Mouse (Mus musculus) ES-E14 (cell line): Measurements from ENCODE around the gene Tmem14c.

Experiments
- ZC3H11A ChIP-seq: IDR thresholded peaks from 2 replicates; pipeline ENCODE4 v1.6.1; 2012; ENCODE audit warnings: low read depth, mild to moderate bottlenecking, inconsistent platforms, low read length, borderline replicate concordance
- ZNF384 ChIP-seq: IDR thresholded peaks from 2 replicates; pipeline ENCODE4 v1.6.1; 2012; ENCODE audit warnings: low read depth, low read length, inconsistent platforms

DNA sequence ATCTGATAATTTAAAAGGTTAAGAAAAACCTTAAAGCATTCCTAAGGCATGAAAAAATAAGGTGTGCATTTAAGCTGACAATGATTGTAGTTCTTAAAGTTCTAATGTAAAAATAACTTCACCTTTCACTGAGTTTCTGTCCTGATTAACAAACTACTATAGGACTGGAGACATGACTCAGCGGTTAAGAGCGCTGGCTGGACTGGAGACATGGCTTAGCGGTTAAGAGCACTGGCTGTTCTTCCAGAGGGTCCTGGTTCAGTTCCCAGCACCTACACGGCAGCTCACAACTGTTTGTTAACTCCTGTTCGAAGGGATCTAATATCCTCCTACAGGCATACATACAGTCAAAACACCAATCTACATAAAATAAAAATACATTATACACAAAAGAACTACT lies 14.1 kb upstream of the Tmem14c start:
- TF ChIP-seq ZC3H11A (no peak), ZNF384 (no peak)
